Mouse (Mus musculus) kidney, embryonic 16.5 days (tissue): ENCODE measurements around the gene Bcas3. TPM values are rescaled to one million over a fixed set of nuclear protein-coding genes. Genes with fewer than 3 reads are reported as not detected.
A peak's percentile ranks its signal among the peaks of the same experiment; 100 is the strongest.

Source experiments
- ATAC-seq: fragments of 200-750 bp; cut with Nextera tagmentation; 2 replicates; pipeline ENCODE4 v1.8.0; 2017; ENCODE audit warnings: moderate TSS enrichment; ENCODE audit not compliant: low FRiP score, low TSS enrichment
- H3K27ac ChIP-seq: fragments of 300-500 bp; sonication (generic); 2 replicates; pipeline ENCODE4 v1.5.1; 2014; ENCODE audit warnings: low read length
- H3K27me3 ChIP-seq: fragments of 300-500 bp; sonication (generic); 2 replicates; pipeline ENCODE4 v1.6.1; 2014; ENCODE audit warnings: low read length, control low read depth, mixed read lengths; ENCODE audit not compliant: insufficient read depth
- H3K36me3 ChIP-seq: fragments of 300-500 bp; sonication (generic); 2 replicates; pipeline ENCODE4 v1.6.1; 2014; ENCODE audit warnings: low read length, control low read depth, mixed read lengths; ENCODE audit not compliant: insufficient read depth
- H3K4me1 ChIP-seq: fragments of 300-500 bp; sonication (generic); 2 replicates; pipeline ENCODE4 v1.6.1; 2014; ENCODE audit warnings: low read length, control low read depth, mixed read lengths; ENCODE audit not compliant: insufficient read depth
- H3K4me2 ChIP-seq: fragments of 300-500 bp; sonication (generic); replicated peaks from 2 replicates; pipeline ENCODE4 v1.6.1; 2014; ENCODE audit warnings: low read depth, low read length
- H3K4me3 ChIP-seq: fragments of 300-500 bp; sonication (generic); 2 replicates; pipeline ENCODE4 v1.5.1; 2014; ENCODE audit warnings: mild to moderate bottlenecking, low read length
- H3K9ac ChIP-seq: fragments of 300-500 bp; sonication (generic); replicated peaks from 2 replicates; pipeline ENCODE4 v1.6.1; 2014; ENCODE audit warnings: low read length
- H3K9me3 ChIP-seq: fragments of 300-500 bp; sonication (generic); 2 replicates; pipeline ENCODE4 v1.6.1; 2016; ENCODE audit warnings: low read length, control low read depth
- WGBS: fragments of 180-500 bp; shearing (Covaris S2); extraction: QIAGEN DNeasy Blood & Tissue Kit; methylation state at CpG from one replicate; pipeline ENCODE4 v1.1.7; 2014; 5-methylcytosine and 5-hydroxymethylcytosine counted together
- polyA plus RNA-seq: library from polyadenylated mRNA; unstranded; fragments of >200 nt; fragmentation: Nextera tagmentation; extraction: Ambion mirVana; gene quantifications from 2 replicates; pipeline ENCODE4 v1.2.1, GENCODE M21; 2015

Gene Bcas3
- polyA plus RNA-seq, 1 experiment from 2014 or later: 34.7 TPM

DNA sequence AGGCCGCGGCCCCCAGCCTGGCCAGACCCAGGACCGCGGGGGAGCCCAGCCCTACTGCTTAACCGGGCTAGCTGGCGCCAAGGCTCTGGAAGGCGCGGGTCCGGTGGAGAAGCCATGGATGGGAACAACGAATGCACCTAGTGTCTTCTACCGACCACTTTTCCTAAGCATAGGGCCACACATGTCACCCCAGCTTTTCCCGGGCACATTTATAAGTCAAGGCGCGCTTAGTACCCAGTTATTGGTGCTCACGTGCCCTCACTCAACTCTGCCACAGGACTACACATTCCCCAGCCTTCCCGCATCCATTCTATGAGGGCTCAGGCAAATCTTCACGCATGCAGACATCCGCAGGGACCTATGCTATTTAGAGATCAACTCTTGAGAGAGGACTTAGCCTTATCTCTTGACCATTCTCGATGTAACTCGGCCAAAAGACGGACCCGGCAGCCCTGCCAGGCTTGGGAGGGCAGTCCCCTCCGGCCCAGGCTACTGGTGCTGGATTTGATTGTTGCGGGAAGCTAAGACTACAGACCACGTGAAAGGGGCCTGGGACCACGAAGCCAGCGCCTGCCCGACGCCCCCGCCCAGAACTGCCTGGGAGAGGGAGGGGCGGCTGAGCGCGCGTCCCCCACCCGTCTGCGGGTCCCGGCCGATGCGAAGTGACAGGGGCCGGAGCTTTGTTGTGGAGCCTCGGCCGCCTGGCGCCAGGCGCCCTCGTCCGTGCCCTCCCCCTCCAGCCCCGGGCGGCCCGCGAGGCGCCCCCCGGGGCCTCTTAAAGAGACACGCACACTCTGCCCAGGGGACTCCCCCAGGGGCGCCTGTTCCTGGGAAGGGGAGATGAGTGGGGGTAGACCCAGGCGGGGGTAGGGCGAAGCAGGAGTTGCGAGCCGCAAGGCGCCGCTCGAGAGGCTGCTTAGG, 476.8 kb downstream of the Bcas3 start:
- Histone ChIP-seq H3K9ac (peak overlapping the region; percentile 70), H3K4me1 (peaks cover 58% of the 10 kb centered on the region), H3K36me3 (no peaks in the 10 kb centered on the region), H3K27ac (peak overlapping the region; percentile 87), H3K9me3 (no peaks in the 10 kb centered on the region), H3K4me2 (peak overlapping the region; percentile 79), H3K27me3 (peaks cover 35% of the 10 kb centered on the region), H3K4me3 (peak overlapping the region; percentile 74)
- WGBS: 2% methylated on average over 60 of the region's 61 CpGs
- peak; percentile 32 for ATAC-seq

DNA sequence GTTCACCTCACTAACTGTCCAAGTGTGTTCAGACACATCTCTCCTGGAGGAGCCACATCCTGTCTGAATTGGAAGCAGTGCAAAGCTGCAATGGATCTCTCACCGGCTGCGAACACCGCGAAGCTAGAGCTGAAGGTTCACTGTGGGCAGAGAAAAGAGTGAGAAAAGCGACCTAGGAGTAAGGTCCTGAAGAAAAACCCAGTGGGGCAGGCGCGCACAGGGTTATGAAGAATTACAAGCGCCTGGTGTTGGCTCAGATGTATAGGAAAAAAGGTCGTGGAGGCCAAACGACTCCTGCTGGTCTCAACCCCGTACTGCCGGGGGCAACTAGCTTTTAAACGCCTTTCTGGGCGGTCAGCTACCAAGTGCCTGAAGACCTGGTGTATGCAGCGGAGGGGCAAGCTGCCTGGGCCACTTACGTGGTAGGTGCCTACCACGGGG, 478.0 kb downstream of the Bcas3 start:
- peak overlapping the region; percentile 70 for H3K9ac ChIP-seq
- H3K9me3 ChIP-seq: no peaks in the 10 kb centered on the region
- peak overlapping the region; percentile 74 for H3K4me3 ChIP-seq
- no peak for ATAC-seq
- WGBS: 5% methylated on average over 17 of the region's 17 CpGs
- peak overlapping the region; percentile 87 for H3K27ac ChIP-seq
- H3K4me1 ChIP-seq: peaks cover 48% of the 10 kb centered on the region
- peak overlapping the region; percentile 79 for H3K4me2 ChIP-seq
- no peaks in the 10 kb centered on the region for H3K36me3 ChIP-seq
- H3K27me3 ChIP-seq: peaks cover 41% of the 10 kb centered on the region

DNA sequence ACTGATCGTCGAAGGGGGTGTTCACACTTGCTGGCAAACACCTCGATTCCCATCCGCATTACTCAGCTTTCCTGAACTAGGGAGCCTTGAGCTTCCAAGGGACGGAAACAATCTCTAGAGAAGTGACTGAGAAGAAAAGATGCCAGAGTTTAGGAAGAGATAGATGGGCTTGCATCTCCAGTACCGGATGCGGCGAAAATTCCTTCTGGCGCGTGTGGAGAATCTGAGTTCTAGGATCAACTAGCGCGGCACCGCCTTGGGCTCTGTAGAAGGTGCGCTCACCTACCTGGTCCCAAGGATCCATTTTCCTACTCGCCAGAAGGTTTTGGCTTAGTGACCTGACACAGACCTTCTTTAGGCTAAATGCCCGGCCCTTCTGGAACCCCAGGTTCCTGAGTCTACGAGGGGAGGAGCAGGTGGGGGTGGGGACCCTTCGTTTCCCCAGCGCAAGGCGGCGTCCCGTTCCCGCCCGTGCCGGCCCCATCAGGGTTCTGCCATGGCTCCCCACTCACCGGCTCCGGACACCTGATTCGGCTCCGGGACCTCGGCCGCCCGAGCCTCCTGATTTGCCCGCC, 478.8 kb downstream of the Bcas3 start:
- Histone ChIP-seq H3K9ac (peak overlapping the region; percentile 70), H3K36me3 (no peaks in the 10 kb centered on the region), H3K4me2 (peak overlapping the region; percentile 79), H3K27ac (peak overlapping the region; percentile 87), H3K9me3 (no peaks in the 10 kb centered on the region), H3K4me3 (peak overlapping the region; percentile 74), H3K27me3 (peaks cover 46% of the 10 kb centered on the region), H3K4me1 (peaks cover 39% of the 10 kb centered on the region)
- under 1% methylated on average over 33 of the region's 33 CpGs for WGBS
- ATAC-seq: no peak

GRCm38 (mm10) chr11:85832231-85832924, 479.4 kb downstream of the Bcas3 start, which contains the start of gene Tbx2:
Tbx2 (plus strand) TSS chr11:85832551.
- Histone ChIP-seq H3K4me1 (peaks cover 37% of the 10 kb centered on the region), H3K27me3 (peaks cover 46% of the 10 kb centered on the region), H3K9me3 (no peaks in the 10 kb centered on the region), H3K4me3 (peak within 1 kb of the TSS; percentile 74), H3K27ac (peak within 1 kb of the TSS; percentile 94), H3K9ac (peak within 1 kb of the TSS; percentile 94), H3K4me2 (peak within 1 kb of the TSS; percentile 79), H3K36me3 (peaks cover 5% of the 10 kb centered on the region; the same call in 1 of the 2 replicates)
- under 1% methylated on average over 39 of the region's 52 CpGs for WGBS
- ATAC-seq: peak; percentile 91

DNA sequence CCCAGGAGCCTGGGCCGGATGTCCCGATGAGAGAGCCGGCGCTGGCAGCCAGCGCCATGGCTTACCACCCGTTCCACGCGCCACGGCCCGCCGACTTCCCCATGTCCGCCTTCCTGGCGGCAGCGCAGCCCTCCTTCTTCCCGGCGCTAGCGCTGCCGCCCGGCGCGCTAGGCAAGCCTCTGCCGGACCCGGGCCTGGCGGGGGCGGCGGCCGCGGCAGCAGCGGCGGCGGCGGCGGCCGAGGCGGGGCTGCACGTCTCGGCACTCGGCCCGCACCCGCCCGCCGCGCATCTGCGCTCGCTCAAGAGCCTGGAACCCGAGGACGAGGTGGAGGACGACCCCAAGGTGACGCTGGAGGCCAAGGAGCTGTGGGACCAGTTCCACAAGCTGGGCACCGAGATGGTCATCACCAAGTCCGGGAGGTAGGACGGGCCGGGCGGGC, 480.1 kb downstream of the Bcas3 start:
- peaks cover 6% of the 10 kb centered on the region; the same call in 1 of the 2 replicates for H3K36me3 ChIP-seq
- ATAC-seq: no peak
- peaks cover 43% of the 10 kb centered on the region for H3K27me3 ChIP-seq
- H3K4me2 ChIP-seq: peak overlapping the region; percentile 79
- H3K9ac ChIP-seq: peak overlapping the region; percentile 94
- H3K27ac ChIP-seq: peak overlapping the region; percentile 94
- peaks cover 35% of the 10 kb centered on the region for H3K4me1 ChIP-seq
- peak overlapping the region; percentile 74 for H3K4me3 ChIP-seq
- WGBS: under 1% methylated on average over 27 of the region's 54 CpGs
- H3K9me3 ChIP-seq: no peaks in the 10 kb centered on the region

DNA sequence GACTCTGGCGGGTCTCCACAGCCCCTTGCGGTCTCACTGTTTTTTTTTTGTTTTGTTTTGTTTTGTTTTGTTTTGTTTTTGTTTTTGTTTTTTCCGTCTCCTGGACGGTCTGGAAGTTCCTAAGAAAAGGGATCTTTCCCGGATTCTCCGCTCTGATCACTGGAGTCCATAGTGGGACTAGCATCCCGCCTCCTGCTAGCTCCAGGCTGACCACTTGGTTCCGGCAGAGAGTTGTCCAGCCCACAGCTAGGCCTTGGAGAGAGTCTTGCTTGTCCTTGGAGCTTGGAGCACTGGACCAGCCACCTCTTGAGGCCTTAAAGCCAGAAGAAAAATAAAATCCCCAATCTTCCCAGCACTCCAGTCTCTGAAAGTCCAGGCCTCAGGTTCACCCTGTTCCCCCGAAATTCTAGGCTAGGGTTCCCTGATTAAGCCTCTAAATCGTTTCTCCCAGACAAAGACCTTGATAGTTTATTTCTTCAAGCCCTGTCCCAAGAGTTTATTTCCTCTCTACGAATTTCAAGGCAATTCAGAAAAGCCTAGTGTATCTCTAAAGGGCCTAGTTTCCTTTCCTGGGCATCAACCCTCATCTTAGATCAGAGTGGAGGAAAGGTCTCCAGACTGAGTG, 480.9 kb downstream of the Bcas3 start:
- H3K36me3 ChIP-seq: peaks cover 6% of the 10 kb centered on the region; the same call in 1 of the 2 replicates
- WGBS: 5% methylated on average over 11 of the region's 11 CpGs
- peaks cover 30% of the 10 kb centered on the region for H3K4me1 ChIP-seq
- peak overlapping the region; percentile 94 for H3K9ac ChIP-seq
- peak overlapping the region; percentile 74 for H3K4me3 ChIP-seq
- H3K9me3 ChIP-seq: no peaks in the 10 kb centered on the region
- H3K4me2 ChIP-seq: peak overlapping the region; percentile 79
- peak overlapping the region; percentile 94 for H3K27ac ChIP-seq
- peaks cover 44% of the 10 kb centered on the region for H3K27me3 ChIP-seq
- no peak for ATAC-seq

- ATAC-seq: no peak
- Histone ChIP-seq H3K27ac (peak overlapping the region; percentile 94), H3K36me3 (peaks cover 6% of the 10 kb centered on the region; the same call in 1 of the 2 replicates)
These were observed 481.5 kb downstream of the Bcas3 start for GRCm38 (mm10) chr11:85834386-85834931.

GRCm38 (mm10) chr11:85835001-85835752, 482.2 kb downstream of the Bcas3 start:
- no peak for ATAC-seq
- peak overlapping the region; percentile 79 for H3K4me2 ChIP-seq
- WGBS: 14% methylated on average over 9 of the region's 9 CpGs
- peaks cover 25% of the 10 kb centered on the region for H3K4me1 ChIP-seq
- H3K4me3 ChIP-seq: peak overlapping the region; percentile 74
- H3K9ac ChIP-seq: peak overlapping the region; percentile 94
- no peaks in the 10 kb centered on the region for H3K9me3 ChIP-seq
- peak overlapping the region; percentile 94 for H3K27ac ChIP-seq
- H3K27me3 ChIP-seq: peaks cover 54% of the 10 kb centered on the region
- H3K36me3 ChIP-seq: peaks cover 6% of the 10 kb centered on the region; the same call in 1 of the 2 replicates

More at GRCm38 (mm10) chr11:85834386-85834931, 481.5 kb downstream of the Bcas3 start:
- WGBS: 8% methylated on average over 17 of the region's 17 CpGs
- peak overlapping the region; percentile 79 for H3K4me2 ChIP-seq
- H3K27me3 ChIP-seq: peaks cover 47% of the 10 kb centered on the region
- H3K9me3 ChIP-seq: no peaks in the 10 kb centered on the region
- peak overlapping the region; percentile 74 for H3K4me3 ChIP-seq
- H3K4me1 ChIP-seq: peaks cover 26% of the 10 kb centered on the region
- peak overlapping the region; percentile 94 for H3K9ac ChIP-seq
